Mouse (Mus musculus) erythroblast, embryonic 14.5 days (primary cell): ENCODE data around the gene Gcm1. TPM values are rescaled to one million over a fixed set of nuclear protein-coding genes. Genes with fewer than 3 reads are reported as not detected.

Experiments used
- H3K27me3 ChIP-seq: 2 replicates; pipeline ENCODE4 v1.6.1; 2012; ENCODE audit warnings: inconsistent platforms; ENCODE audit not compliant: control insufficient read depth
- H3K36me3 ChIP-seq: 2 replicates; pipeline ENCODE4 v1.6.1; 2012; ENCODE audit warnings: mild to moderate bottlenecking, inconsistent platforms; ENCODE audit not compliant: control insufficient read depth
- H3K4me1 ChIP-seq: 2 replicates; pipeline ENCODE4 v1.6.1; 2012; ENCODE audit warnings: inconsistent platforms; ENCODE audit not compliant: control insufficient read depth
- H3K4me3 ChIP-seq: replicated peaks from 2 replicates; pipeline ENCODE3; 2012; ENCODE audit warnings: moderate library complexity, mild to moderate bottlenecking, inconsistent platforms
- H3K9me3 ChIP-seq: 2 replicates; pipeline ENCODE4 v1.6.1; 2012; ENCODE audit warnings: low read length, inconsistent platforms, mixed read lengths; ENCODE audit not compliant: control insufficient read depth
- GATA1 ChIP-seq: IDR thresholded peaks from 2 replicates; pipeline ENCODE4 v1.6.1; 2012; ENCODE audit warnings: low read length, inconsistent platforms, mixed read lengths
- TAL1 ChIP-seq: IDR thresholded peaks from 3 replicates; pipeline ENCODE4 v1.6.1; 2012; ENCODE audit warnings: low read length, inconsistent platforms, mixed read lengths
- polyA plus RNA-seq: library from polyadenylated mRNA; stranded (reverse); fragments of >175 nt; gene quantifications from 2 replicates; pipeline ENCODE4 v1.2.3, GENCODE M21; 2012

The Gcm1 gene
- polyA plus RNA-seq, 1 experiment, result not detected

DNA sequence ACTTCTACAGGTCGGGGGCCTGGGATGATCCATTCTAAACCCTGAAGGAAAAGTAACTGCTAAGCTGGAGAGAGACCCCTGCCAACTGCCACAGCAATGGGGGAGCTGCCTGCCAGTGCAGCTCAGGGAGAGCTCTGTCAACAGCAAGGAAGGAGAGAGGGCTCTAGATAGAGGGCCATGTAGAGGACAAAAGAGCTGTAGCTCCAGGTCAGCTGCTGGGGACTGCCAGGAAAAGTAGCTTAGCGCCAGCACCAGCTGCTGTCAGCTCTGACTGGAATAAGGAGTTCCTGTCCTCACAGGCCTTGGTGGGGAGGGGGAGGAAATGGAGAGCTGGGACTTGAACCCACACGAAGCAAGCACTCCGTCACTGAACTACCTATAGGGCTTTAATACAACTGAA lies 36.8 kb downstream of the Gcm1 start:
- Histone ChIP-seq H3K4me3 (no peak overlapping the region), H3K4me1 (peaks cover 5% of the 10 kb centered on the region), H3K9me3 (no peaks in the 10 kb centered on the region), H3K36me3 (peaks cover 100% of the 10 kb centered on the region), H3K27me3 (no peaks in the 10 kb centered on the region)
- TF ChIP-seq GATA1, result no peak
- no peak for TF ChIP-seq TAL1

DNA sequence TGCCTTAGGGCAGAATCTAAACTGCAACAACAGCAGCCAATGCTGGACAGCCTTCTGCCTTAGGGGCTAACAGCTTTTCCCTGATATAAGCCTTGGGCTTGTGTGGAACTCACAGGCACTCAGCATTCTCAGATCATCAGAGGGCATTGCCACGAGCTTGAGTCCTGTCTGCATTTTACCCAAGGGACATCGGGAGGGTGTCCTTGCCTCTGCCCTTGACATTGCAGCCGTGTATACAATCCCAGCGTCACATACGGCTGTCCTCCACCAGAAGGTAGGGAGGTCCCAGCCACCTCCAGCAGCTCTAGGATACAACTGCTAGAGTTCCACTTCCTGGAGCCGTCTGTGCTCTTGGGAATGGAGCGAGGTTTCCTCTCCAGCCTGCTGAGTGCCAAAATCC lies 37.2 kb downstream of the Gcm1 start:
- no peak for TF ChIP-seq GATA1
- no peak for TF ChIP-seq TAL1
- Histone ChIP-seq H3K4me1 (peaks cover 5% of the 10 kb centered on the region), H3K27me3 (no peaks in the 10 kb centered on the region), H3K4me3 (no peak overlapping the region), H3K36me3 (peaks cover 100% of the 10 kb centered on the region), H3K9me3 (no peaks in the 10 kb centered on the region)

DNA sequence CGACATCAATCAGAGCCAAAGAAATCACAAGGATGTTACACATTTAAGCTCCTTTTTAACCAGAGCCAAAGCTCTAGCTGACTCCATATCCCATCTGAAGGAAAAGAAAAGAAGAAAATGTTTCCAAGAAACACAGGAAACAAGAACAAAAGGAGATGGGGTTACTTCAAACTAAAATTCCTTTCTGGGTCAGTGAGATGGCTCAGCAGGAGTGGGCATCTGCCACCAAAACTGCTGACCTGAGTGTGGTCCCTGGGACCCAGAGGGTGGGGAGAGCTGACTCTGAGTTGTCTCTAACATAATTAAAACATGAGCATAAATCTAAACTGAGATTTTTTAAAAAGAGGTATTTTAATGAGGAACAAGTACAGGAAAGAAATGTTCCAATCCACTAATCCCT lies 38.2 kb downstream of the Gcm1 start:
- peaks cover 5% of the 10 kb centered on the region for H3K4me1 ChIP-seq
- H3K4me3 ChIP-seq, result no peak overlapping the region
- TF ChIP-seq TAL1 (no peak), GATA1 (no peak)
- no peaks in the 10 kb centered on the region for H3K9me3 ChIP-seq
- H3K27me3 ChIP-seq, result no peaks in the 10 kb centered on the region
- H3K36me3 ChIP-seq, result peaks cover 100% of the 10 kb centered on the region

DNA sequence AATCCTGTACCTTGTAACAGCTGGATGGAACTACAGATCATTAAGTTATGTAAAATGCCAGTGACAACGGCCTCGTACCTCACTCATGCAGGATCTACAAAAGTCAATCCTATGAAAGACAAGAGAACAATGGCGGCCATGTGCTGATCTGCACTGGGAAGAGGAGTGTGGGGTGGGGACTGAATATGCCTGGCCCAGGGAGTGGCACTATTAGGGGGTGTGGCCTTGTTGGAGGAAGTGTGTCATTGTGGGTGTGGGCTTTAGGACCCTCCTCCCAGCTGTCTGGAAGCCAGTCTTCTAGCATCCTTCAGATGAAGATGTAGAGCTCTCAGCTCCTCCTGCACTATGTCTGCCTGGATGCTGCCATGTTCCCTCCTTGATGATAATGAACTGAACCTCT lies 38.9 kb downstream of the Gcm1 start:
- TF ChIP-seq GATA1 (no peak), TAL1 (no peak)
- no peaks in the 10 kb centered on the region for H3K9me3 ChIP-seq
- H3K27me3 ChIP-seq, result no peaks in the 10 kb centered on the region
- peaks cover 5% of the 10 kb centered on the region for H3K4me1 ChIP-seq
- no peak overlapping the region for H3K4me3 ChIP-seq
- peaks cover 100% of the 10 kb centered on the region for H3K36me3 ChIP-seq

DNA sequence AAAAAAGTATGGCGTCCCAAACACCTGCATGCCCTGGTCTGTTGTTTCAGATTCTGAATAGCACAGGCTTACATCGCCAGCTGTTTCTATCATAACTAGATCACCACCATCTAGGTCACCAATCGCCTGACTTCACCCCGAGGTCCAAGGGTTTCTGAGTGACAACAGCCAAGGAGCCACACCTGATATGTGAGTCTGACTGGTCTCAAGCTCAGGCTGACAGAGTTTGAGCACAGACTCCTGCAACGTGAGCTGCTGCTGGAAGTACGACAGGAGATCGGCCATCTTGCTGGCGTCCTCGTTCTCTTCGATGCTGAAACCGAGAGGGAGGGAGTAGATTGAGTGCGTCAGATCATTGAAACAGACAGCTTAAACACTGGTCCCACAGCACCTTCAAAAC lies 44.0 kb downstream of the Gcm1 start:
- Histone ChIP-seq H3K4me3 (no peak overlapping the region), H3K27me3 (no peaks in the 10 kb centered on the region; the same call in 1 of the 2 replicates), H3K9me3 (peaks cover 19% of the 10 kb centered on the region), H3K36me3 (peaks cover 99% of the 10 kb centered on the region), H3K4me1 (peaks cover 4% of the 10 kb centered on the region)
- TF ChIP-seq GATA1 (no peak), TAL1 (no peak)

DNA sequence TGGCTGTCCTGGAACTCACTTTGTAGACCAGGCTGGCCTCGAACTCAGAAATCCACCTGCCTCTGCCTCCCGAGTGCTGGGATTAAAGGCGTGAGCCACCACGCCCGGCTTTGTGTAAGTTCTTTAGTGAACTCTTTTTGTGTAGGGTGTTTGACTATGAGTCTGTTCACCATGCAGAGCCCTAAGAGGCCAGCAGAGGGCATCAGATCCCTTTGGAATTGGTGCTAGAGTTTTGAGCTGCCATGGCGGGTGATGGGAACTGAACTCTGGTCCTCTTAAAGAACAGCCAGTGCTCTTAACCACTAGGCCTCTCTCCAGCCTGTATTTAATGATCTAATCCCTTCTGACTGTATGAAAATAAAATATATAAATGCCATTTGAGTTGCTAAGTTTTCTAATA lies 44.7 kb downstream of the Gcm1 start:
- Histone ChIP-seq H3K36me3 (peaks cover 99% of the 10 kb centered on the region), H3K4me1 (peaks cover 4% of the 10 kb centered on the region), H3K9me3 (peaks cover 19% of the 10 kb centered on the region), H3K4me3 (no peak overlapping the region), H3K27me3 (no peaks in the 10 kb centered on the region; the same call in 1 of the 2 replicates)
- no peak for TF ChIP-seq TAL1
- no peak for TF ChIP-seq GATA1

DNA sequence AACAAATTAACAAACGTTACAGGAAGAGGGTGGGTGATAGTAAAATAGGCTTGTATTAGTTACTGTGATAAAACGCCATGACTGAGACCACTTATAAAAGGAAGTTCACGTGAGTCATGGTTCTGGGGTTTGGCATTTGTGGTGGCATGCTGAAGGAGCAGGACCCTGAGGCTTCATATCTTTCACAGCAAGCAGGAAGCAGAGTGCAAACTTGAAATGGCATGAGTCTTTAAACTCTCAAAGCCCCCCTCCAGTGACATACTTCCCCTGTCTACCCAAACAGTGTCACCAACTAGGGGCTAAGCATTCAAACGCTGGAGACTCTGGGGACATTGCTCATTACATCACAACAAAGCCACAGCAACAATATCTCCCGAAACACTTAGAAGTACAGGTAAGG lies 49.2 kb downstream of the Gcm1 start:
- peaks cover 95% of the 10 kb centered on the region for H3K36me3 ChIP-seq

DNA sequence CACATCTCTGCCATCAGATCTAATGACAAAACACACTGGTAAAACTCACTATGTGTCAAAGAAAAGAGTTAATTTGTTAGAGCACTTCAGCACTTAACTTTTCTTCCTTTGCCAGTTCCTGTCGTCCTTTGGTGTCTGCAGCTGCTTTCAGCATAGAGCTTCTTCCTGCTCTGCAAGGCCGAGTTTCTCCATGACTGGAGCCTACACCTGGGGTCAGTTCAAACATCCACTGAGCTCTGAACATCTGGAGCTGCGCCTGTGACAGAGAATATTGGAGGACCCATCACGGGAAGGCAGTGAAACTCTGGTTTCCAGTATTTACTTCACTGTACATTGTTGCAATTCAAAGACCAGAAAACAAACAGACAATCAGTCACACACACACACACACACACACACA lies 49.7 kb downstream of the Gcm1 start:
- H3K4me3 ChIP-seq, result no peak overlapping the region
- no peaks in the 10 kb centered on the region; the same call in 1 of the 2 replicates for H3K27me3 ChIP-seq
- TF ChIP-seq GATA1 (no peak), TAL1 (no peak)
- H3K9me3 ChIP-seq, result peaks cover 19% of the 10 kb centered on the region
- H3K4me1 ChIP-seq, result peaks cover 43% of the 10 kb centered on the region
- peaks cover 96% of the 10 kb centered on the region for H3K36me3 ChIP-seq

More for the DNA sequence above, 49.2 kb downstream of the Gcm1 start:
- H3K27me3 ChIP-seq, result no peaks in the 10 kb centered on the region; the same call in 1 of the 2 replicates
- no peak for TF ChIP-seq TAL1
- no peak for TF ChIP-seq GATA1
- peaks cover 21% of the 10 kb centered on the region for H3K9me3 ChIP-seq
- no peak overlapping the region for H3K4me3 ChIP-seq
- peaks cover 38% of the 10 kb centered on the region for H3K4me1 ChIP-seq

DNA sequence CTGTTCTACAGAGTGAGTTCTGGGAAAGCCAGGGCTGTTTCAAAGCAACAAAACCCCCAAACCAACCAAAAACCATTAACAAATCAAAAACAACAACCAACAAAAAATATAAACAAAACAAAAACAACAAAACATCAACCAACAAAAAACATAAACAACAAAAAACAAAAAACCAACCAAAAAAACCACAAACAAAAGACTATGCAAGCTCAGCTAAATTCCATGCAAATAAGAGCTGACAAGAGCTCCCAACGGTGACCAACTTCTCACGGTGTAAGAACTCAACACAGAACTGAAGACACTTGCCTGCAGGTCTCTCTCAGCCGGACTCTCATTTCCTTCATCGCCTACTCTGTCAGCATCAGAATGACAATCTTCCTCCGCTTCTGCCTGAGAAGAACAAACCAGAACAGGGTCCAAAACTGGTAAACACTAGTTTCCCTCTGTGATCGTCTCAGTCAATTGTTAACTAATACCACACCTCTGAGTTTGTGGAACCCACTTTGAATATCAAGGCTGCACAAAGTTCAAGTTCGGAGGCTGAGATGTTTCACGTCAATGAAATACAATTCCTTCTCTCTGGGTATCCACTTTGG lies 52.3 kb downstream of the Gcm1 start:
- Histone ChIP-seq H3K4me3 (peak overlapping the region; percentile 100), H3K4me1 (peaks cover 55% of the 10 kb centered on the region), H3K9me3 (peaks cover 2% of the 10 kb centered on the region), H3K36me3 (peaks cover 78% of the 10 kb centered on the region), H3K27me3 (no peaks in the 10 kb centered on the region)
- TF ChIP-seq TAL1 (no peak), GATA1 (no peak)

DNA sequence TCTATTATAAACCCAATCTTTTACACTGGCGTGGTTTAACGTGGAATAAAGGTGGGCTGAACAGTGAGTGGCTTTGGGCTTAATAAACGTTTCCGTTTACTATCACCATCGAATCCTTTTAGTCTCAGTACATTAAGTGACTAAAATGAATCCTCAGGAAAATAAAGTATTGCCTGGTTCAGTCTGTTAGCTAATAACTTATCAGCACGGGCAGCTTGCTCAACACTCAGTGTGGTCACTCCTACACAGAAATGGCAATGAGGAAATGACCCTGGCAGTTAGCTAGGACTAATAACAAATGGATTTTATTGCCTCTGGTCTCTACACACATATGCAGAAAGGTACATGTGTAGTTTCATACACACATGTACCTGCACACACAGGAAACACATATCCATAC lies 53.2 kb downstream of the Gcm1 start:
- Histone ChIP-seq H3K9me3 (peaks cover 2% of the 10 kb centered on the region), H3K27me3 (no peaks in the 10 kb centered on the region), H3K36me3 (peaks cover 69% of the 10 kb centered on the region), H3K4me1 (peaks cover 64% of the 10 kb centered on the region), H3K4me3 (peak overlapping the region; percentile 100)
- no peak; the same call in 2 of the 3 replicates for TF ChIP-seq TAL1
- TF ChIP-seq GATA1, result peak; percentile 36; the same call in 1 of the 2 replicates
